Mouse (Mus musculus) gastrocnemius, postnatal 4 days (tissue): Measurements from ENCODE around the gene Ttc3. TPM values are rescaled to one million over a fixed set of nuclear protein-coding genes. Genes with fewer than 3 reads are reported as not detected.
"Not testable (repeated sequence)": the region's sequence is repeated elsewhere in the genome, so short reads cannot be mapped to it uniquely, and the experiment has no call there.

Source experiments
- DNase-seq, 2 experiments: peaks; one replicate each; pipeline ENCODE4 v3.0.0; 2021 to 2022; ENCODE audit warnings: low spot score in 2 of 2, mixed read lengths in 2 of 2
- total RNA-seq, 2 experiments: library from RNA; stranded (reverse); gene quantifications; 2 replicates each; pipeline ENCODE4 v1.2.3; 2021

Ttc3 gene
- total RNA-seq, 2 experiments from 2014 or later: 219 to 226 TPM

DNA sequence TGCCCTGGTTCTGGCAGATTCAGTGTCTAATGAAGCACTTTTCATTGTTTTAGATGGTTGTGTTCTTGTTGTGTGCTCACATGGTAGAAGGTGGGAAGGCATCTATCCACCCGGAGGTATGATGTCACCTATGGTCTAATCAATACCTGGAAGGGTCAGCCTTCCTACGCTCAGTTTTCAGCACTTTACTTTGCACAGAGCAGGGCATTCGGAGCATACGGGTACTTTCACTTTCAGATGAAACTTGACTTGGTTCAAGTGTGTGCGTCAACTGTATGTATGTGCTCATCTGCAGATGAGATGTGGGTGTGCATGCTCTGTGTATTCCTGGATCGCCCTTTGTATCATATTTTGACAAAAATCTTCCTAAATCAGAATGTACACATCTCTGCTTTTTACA lies 43.7 kb downstream of the Ttc3 start:
- no peak for DNase-seq

DNA sequence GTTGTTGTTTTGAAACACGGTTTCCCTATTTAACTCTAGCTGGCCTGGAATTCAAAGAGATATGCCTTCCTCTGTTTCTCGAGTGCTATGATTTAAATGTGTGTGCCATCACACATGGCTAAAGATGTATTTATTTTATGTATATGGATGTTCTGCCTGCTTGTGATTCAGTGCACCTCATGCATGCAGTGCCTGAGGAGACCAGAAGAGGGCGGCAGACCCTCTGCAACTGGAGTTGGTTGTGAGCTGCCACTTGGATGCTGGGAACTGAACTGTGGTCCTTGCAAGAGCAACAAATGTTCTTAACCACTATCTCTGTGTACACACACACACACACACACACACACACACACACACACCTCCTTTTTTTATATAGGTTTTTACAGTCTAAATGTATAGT lies 50.1 kb downstream of the Ttc3 start:
- DNase-seq: no peak

DNA sequence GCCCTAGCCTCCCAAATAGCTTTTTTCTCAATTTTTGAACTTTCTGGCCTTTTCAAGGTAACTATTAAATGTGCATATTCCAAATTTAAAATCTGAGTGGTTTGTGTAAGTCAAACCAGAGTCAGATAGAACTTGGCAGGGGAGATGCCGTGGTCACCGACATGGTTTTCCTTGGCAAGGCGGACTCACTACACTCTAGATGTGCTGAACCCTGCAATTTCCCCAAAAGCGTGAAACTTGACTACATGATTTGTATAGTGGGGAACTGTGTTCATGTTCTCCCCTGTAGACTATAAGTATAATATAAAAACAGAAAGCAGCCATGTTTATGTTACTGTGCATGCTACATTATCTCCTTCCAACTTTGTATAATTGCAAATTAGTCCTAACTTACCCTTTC lies 58.5 kb downstream of the Ttc3 start:
- DNase-seq: no peak

DNA sequence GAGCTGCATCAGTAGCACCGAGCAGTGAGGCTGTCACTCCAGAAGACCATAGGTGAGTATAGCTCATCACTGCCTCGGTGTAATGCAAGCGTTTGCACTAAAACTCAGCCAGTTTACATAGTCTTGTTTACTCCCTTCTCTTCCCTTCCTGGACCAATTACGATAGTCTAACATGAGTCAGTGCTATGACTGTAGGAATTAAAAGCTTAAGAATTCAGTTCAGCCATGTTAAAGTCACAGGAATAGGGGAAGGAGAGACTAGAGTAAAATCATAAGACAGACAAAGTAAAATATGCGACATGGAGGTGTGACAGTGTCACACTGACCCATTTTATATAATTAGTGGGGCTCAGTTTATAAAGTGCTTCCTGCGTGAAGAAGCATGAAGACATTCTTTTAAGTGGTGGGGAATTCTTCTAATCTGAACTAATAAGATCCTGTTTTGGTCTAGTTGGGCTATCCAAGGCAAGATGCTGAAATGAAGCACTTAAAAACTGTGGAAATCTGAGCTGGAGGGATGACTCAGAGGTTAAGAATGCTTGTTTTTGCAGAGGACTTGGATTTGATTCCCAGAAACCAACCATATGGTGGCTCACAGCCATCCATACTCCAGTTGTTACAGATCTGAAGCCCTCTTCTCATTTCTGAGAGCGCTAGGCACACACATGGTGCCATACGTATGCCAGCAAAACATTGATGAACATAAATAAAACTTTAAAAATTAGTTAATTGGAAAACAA lies 65.2 kb downstream of the Ttc3 start:
- DNase-seq: no peak

DNA sequence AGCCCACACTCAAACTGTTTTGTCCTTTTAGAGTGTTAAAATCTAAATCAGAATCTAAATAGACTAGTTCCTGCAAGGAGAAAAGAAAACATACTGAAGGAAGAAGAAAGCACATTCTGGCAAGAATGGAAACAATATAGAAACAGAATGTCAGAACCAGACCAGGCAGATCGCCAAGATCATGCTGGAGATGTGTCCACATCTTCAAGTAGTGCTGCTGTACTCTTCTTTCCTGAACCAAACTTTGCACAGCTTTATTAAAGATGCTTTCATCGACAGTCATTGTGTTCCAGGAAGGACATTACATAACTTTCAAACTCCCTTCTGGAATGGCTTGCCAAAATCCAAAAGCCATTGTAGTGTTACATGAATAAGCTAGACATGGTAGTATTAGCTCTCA lies 66.4 kb downstream of the Ttc3 start:
- no peak for DNase-seq

DNA sequence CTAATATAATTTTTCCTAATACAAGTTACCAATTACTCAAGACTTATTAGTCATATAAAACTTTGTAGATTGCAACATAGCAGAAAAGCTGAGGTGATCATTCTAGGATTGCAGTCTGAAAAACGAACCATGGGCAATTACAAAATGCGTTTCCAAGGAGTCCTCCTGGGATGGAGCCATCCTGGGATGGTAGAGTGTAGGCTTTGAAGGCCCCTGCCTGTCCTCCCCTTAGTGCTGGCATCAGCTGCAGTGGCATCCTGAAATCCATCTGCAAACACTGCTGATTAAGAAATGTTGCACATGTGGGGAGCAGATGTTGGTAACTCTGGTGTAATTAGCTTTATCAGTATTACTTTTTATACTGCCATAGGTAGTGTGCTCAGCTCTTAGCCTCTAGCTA lies 70.9 kb downstream of the Ttc3 start:
- no peak for DNase-seq

DNA sequence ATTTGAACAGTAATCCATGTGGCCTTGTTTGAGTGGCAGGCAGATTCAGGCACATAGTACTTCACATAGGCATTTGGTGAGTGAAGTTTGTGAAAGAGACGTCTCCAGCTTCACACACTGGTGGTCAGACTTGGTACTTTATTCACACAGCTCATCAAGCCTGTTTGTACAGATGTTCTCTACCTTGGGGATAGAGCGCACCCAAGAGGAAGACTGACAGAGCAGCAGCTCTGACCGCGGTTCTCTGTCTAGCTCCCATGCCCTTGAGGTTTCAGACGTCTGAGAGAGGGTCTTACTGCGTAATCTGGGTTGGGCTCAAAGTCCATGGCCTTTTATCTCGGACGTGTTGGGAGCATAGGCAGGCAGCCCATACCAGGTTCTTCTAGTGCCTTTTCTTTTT lies 78.7 kb downstream of the Ttc3 start:
- no peak for DNase-seq

DNA sequence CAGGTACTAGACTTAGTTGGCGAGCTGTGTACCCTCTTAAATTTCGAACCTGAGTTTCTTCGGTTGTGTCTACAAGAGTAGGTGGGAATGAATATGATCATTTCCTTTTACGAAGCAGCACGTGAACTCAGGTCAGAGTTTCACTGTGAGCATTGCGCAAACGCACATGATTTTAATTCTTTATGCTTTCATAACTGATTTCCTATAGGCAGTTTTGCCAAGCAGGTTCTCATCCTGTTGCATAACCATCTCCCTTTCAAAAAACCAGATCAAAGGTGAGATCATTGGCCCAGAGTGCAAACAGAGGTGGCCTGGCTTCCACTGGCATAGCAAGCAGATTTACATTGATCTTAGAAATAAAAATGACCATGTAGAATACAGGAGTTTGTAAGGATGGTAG lies 79.2 kb downstream of the Ttc3 start:
- DNase-seq: no peak

DNA sequence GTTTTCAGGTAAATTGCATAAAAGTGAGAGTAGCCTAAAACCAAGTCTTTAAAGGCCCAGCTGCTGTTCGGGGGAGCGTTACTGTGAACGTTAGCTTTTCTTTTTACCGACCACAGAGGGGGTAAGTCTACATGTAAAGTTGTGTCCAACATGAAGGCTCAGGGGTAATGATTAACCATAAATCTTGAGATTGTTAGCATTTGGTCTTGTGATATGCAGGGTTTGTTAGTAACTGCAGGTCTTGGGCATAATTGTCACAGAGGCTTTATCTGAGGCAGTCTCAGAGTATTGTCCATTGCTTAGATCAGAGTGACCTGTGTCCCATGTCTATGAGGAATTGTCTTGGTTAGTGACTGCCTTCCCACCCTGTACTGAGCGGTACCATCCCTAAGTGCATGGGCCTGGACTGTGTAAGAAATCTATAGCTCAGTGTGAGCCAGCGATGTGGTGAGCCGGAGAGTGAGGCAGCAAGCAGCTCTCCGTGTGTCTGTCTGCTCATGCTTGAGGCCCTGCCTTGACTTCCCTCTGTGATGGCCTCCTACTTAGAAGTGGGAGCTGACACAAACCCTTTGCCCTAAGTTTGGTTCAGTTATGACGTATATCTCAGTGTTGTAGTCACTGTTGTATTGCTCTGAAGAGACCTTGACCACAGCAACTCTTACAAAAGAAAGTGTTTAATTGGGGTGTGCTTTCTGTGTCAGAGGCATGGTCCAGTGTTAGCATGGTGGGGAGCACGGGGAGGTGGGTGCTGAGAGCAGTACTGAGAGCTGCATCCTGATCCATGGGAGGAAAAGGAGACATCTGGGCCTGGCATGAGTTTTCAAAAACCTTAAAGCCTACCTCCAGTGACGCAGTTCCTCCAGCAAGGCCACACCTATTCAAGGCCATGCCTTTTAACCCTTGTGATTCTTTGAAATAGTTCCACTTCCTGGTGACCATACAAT lies 81.4 kb downstream of the Ttc3 start:
- no peak for DNase-seq

DNA sequence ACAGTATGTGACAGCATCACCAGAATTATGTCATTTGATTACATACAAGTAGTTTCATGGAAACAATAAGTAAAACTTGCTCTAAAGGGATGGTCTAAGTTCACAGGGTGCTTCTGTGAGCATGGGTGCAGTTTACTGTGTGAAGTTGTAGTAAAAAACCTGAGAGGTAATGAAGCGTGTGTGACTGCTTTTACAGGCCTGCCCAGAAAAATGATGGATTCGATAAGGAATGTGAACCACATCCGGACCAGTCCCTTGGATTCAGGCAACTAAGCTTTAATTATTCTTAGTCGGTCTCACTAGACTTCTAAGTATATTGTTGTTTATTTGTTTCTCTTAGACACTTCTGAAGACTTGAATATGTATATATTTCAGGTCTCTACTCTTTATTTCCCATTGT lies 82.3 kb downstream of the Ttc3 start:
- no peak for DNase-seq

DNA sequence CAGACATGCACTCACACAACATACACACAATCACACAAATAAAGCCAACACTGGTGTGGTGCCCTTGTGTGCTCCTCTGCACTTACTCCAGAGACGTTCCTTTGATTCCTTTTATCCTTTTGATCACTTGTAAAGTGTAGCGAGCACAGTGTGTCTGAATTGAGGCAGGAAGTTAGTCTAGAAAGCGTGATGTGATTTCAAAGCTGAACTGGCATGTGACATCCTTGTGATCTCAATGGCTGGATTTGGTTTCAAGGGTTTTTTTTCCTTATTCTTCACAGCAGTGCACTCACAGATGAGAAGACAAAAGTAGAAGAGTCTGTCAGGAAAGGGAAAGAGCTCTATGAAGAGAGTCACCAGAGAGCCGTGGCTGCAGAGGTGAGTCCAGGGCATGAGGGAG lies 83.7 kb downstream of the Ttc3 start:
- DNase-seq: no peak

DNA sequence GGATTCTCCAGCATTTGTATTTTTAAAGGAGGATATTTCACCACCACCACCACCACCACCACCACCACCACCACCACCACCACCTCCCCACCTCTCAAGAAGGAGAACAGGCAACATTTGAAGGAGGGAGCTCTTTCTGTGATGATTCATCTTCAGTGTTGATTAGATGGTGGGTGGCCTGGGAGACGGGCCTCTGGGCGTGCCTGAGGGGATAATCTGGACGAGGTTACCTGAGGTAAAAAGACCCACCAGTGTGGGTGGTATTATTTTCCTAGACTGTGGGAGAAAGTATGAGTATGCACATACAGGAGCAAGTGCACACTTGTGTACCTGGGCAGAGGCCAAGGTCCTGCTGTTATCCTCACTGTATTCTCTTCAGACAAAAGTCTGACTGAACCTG lies 93.6 kb downstream of the Ttc3 start:
- no peak for DNase-seq

DNA sequence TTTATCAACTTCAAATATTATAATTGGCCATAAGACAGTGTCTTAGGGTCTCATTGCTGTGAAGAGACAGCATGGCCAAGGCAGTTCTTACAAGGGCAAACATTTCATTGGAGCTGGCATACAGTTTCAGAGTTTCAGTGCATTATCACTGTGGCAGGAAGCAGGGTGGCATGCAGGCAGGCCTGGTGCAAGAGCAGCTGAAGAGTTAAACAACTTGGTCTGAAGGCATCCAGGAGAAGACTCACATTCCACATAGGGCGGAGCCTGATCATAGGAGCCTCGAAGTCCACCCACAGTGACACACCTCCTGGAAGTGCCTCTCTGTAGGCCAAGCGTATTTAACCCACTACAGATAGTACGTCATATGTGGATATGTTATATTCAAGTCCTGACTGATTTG lies 95.5 kb downstream of the Ttc3 start:
- no peak for DNase-seq

DNA sequence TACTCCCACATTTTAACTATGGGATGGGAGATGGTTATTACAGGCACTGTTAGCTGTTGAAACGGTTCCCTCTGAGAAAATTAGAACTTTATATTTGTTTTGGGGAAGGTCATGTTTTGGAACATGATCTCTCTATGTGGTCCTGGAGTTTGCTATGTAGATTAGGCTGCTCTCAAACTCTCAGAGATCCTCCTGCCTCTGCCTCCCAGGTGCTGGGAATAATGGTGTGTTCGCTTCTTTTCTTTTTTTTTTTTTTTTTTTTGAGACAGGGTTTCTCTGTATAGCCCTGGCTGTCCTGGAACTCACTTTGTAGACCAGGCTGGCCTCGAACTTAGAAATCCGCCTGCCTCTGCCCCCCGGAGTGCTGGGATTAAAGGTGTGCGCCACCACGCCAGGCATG lies 95.9 kb downstream of the Ttc3 start:
- not testable (repeated sequence) for DNase-seq

DNA sequence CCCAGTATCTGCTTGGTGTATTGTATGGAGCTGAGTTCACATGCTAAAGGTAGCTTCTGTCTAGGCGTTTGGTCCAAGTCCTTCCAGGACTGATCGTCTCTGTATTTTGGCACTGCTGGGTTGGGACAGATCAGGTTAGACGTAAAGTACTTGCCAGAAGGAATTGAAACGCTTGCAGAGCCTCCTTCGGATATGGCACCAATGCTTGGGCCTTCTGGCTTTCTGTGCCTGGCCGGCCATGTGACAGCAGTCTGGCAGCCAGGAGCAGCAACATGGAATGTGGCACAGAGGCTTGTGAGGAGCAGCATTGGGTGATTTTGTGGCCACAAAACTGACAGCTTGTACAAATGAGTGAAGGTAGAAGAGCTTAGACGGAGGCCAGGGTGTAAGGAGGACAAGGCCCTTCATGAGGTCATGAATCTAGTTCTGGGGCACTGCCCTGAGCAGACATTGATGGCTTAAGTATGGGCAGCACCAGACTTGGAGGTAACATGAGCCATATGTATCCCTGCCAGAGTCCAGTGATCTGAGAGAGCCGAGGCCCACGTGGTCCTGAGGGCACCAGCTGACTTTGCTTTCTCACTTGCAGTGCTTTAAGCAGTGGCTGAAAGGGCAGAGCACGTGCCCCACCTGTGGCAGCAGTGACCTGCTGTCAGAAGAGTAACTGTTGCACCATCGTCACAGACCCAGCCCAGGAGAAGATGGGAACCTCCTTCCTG lies 97.1 kb downstream of the Ttc3 start:
- peak in 1 of 2 experiments; percentile 28 for DNase-seq

DNA sequence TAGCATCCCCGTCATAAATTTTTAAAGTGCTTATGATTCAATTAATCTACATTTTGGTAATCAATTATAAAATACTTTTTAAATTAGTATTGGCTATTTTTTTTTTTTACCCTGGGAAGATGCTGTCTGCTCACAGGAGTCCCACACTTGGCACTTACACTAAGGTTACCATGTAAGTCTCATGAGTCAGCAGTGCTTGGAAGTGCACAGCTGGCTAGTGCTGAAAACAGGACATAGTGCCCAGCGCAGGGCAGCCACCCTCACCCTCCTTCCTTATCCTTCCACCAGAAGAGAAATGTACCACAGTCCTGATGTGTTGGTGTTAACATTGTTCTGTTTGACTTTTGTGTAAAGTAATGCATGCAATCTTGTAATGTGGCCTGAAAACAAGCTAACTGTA lies 98.0 kb downstream of the Ttc3 start:
- no peak for DNase-seq

DNA sequence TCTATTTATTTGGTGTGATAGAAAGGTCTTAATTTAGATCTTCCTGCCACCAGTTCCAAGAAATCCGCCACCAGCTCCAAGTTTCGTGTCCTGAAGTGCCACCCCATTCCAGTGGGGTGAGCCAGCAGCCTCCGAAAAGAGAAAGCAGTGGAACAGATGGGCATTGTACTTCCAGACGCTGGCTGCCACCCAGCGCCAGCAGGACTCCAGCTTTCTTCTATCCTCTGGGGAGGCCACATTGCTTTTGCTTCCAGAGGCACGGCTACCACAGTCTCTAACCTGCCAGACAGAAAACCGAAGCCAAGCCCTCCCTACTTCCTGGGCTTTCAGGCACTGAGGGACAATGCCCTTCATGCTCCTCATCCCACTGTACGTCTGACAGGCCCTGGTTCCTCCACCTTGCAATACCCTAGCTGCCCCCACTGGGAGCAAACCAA lies 102.1 kb downstream of the Ttc3 start:
- peak in 1 of 2 experiments; percentile 53 for DNase-seq

DNA sequence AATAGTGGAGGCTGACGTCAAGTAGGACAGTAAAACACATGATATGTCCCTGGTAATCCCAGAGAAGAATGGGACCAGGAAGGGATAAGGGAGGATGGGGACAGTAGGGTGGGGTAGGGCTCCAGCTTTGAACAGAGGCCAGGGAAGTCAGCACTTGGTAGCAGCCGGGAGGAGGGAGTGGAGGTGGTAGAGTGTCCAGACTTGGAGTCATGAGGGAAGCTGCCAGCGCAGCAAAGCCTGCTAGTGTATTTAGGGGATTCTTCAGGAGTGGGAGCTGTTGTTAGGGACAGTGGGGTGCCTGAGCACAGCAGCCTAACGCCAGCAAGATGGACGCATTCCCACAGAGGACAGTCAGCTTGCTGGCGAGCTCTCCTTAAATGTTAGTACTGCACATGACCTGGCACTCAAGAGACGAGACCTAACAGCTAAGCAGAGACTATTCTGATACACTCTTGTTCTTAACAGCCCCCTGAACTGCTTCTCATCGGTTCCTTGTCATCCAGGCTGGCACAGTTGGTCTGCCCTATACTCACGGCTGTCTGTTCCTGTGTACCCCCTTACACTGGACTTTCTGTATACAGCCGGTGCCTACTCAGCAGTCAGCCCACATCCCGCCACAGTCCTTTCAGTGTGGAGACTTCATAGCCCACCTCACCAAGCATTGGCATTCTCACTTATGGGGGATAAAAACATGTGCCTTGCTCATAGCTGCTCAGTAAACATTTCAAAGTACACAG lies 102.8 kb downstream of the Ttc3 start:
- DNase-seq: peak in 1 of 2 experiments; percentile 29

DNA sequence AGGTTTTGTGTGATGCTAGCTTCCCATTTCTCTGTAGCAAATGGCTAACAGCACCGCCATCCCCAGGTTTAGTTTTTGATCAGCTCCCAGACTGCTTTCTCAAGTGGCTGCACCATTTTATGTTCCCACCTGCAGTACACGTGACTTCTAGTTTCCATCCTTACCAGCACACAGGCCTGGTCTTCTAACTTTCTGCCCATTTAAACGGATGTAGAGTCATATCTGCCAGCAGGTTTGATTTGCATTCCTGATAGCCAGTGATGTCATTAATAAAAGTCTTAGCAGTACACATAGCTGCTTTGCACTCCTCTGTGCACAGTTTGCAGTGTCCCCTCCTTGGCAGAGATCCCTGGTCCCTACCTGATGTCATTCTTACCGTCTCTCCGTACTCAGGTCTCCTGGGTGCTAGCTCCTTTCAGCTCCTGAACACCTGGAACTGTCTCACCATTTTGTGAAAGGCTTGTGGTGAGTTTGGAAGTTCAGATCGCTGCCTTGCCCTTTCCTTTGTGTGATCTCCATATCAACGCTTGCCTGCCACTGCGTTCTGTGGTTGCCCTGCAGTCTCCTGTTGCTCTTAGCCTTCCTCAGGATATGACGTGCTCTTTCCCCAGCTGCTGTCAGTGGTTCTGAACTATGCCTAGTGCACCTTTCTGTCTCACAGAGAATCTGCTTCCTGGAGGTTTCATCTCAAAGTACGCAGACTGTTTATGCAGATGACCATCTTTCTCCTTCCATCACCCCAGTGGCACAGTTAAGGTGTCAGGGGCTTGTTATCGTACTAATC lies 114.5 kb downstream of the Ttc3 start:
- no peak for DNase-seq

DNA sequence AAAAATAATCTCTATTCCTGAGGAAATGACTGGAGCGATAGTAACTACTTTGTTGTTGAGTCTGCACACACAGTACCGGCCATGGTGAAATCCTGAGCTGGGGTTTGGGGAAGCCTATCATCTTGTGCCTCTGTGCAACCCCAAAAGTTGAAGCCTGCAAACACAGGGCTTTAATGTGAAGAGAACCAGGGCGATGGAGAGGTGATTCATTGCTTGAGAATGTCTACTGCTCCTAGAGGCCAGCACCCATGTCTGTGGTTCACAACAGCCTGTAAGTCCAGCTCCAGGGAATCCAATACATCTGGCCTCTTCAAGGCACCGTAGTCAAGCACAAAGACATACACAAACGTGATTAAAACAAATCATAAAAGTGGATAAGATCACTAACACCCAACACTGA lies 116.9 kb downstream of the Ttc3 start:
- DNase-seq: no peak
